Mouse (Mus musculus): ENCODE results near the gene Snrnp70. TPM values are rescaled to one million over a fixed set of nuclear protein-coding genes. Genes with fewer than 3 reads are reported as not detected.

Snrnp70 gene
- polyA plus RNA-seq, 1 experiment from 2014 or later: 81.3 TPM

- H3K9me3 ChIP-seq (ENCODE audit: control insufficient read depth): no peaks in the 10 kb centered on the region
- peak; percentile 20; the same call in 1 of the 2 replicates for ATAC-seq
- peak within 1 kb of the TSS; percentile 58 for H3K4me3 ChIP-seq (ENCODE audit: low read depth, low read length)
- TF ChIP-seq CTCF (IDR thresholded peaks at IDR 0.05; ENCODE audit: low read depth): no peak
- no peak within 1 kb of the TSS for H3K27ac ChIP-seq (ENCODE audit: low read depth, low read length)
- peaks cover 73% of the 10 kb centered on the region for H3K27me3 ChIP-seq (replicated peaks; ENCODE audit: control insufficient read depth, insufficient read depth, low read length)
- H3K9ac ChIP-seq (ENCODE audit: low read depth, low read length): peak within 1 kb of the TSS; percentile 34
- H3K36me3 ChIP-seq (ENCODE audit: control insufficient read depth, insufficient read depth): no peaks in the 10 kb centered on the region
- 3% methylated on average over 44 of the region's 45 CpGs for WGBS
- peak within 1 kb of the TSS; percentile 94 for H3K4me2 ChIP-seq (replicated peaks; ENCODE audit: low read depth)
- peaks cover 14% of the 10 kb centered on the region; the same call in 1 of the 2 replicates for H3K4me1 ChIP-seq (replicated peaks; ENCODE audit: control insufficient read depth, insufficient read depth, low read length)
Measured at GRCm38 (mm10) chr7:45413113-45413863, 17.7 kb upstream of the Snrnp70 start, which contains the start of gene Ntf5. TSS of gene Ntf5 (plus strand) at chr7:45413695.

GRCm38 (mm10) chr7:45412421-45412820 is 16.9 kb upstream of the Snrnp70 start:
- no peak for ATAC-seq
- Histone ChIP-seq H3K4me2 (replicated peaks; ENCODE audit: low read depth) (no peak overlapping the region), H3K4me3 (ENCODE audit: low read depth, low read length) (no peak overlapping the region), H3K9ac (ENCODE audit: low read depth, low read length) (no peak overlapping the region), H3K27ac (ENCODE audit: low read depth, low read length) (no peak overlapping the region), H3K4me1 (replicated peaks; ENCODE audit: control insufficient read depth, insufficient read depth, low read length) (peaks cover 14% of the 10 kb centered on the region; the same call in 1 of the 2 replicates), H3K27me3 (replicated peaks; ENCODE audit: control insufficient read depth, insufficient read depth, low read length) (peaks cover 79% of the 10 kb centered on the region), H3K36me3 (ENCODE audit: control insufficient read depth, insufficient read depth) (no peaks in the 10 kb centered on the region), H3K9me3 (ENCODE audit: control insufficient read depth) (no peaks in the 10 kb centered on the region)
- WGBS: 92% methylated on average over 2 of the region's 2 CpGs
- no peak for TF ChIP-seq CTCF (IDR thresholded peaks at IDR 0.05; ENCODE audit: low read depth)

GRCm38 (mm10) chr7:45409497-45410163 is 14.1 kb upstream of the Snrnp70 start:
- Histone ChIP-seq H3K27me3 (replicated peaks; ENCODE audit: control insufficient read depth, insufficient read depth, low read length) (peaks cover 81% of the 10 kb centered on the region), H3K9ac (ENCODE audit: low read depth, low read length) (no peak overlapping the region), H3K4me3 (ENCODE audit: low read depth, low read length) (no peak overlapping the region), H3K4me2 (replicated peaks; ENCODE audit: low read depth) (no peak overlapping the region), H3K36me3 (ENCODE audit: control insufficient read depth, insufficient read depth) (no peaks in the 10 kb centered on the region), H3K9me3 (ENCODE audit: control insufficient read depth) (no peaks in the 10 kb centered on the region), H3K27ac (ENCODE audit: low read depth, low read length) (no peak overlapping the region), H3K4me1 (replicated peaks; ENCODE audit: control insufficient read depth, insufficient read depth, low read length) (peaks cover 12% of the 10 kb centered on the region; the same call in 1 of the 2 replicates)
- no peak for TF ChIP-seq CTCF (IDR thresholded peaks at IDR 0.05; ENCODE audit: low read depth)
- ATAC-seq: no peak
- WGBS: 88% methylated on average over 8 of the region's 8 CpGs

- TF ChIP-seq CTCF (IDR thresholded peaks at IDR 0.05; ENCODE audit: low read depth): no peak
- Histone ChIP-seq H3K36me3 (ENCODE audit: control insufficient read depth, insufficient read depth) (no peaks in the 10 kb centered on the region), H3K4me3 (ENCODE audit: low read depth, low read length) (no peak overlapping the region), H3K9me3 (ENCODE audit: control insufficient read depth) (no peaks in the 10 kb centered on the region), H3K4me2 (replicated peaks; ENCODE audit: low read depth) (no peak overlapping the region), H3K27ac (ENCODE audit: low read depth, low read length) (no peak overlapping the region), H3K9ac (ENCODE audit: low read depth, low read length) (no peak overlapping the region), H3K4me1 (replicated peaks; ENCODE audit: control insufficient read depth, insufficient read depth, low read length) (0 out of 2 replicates have a peak, but pooled peaks cover 6% of the 10 kb centered on the region), H3K27me3 (replicated peaks; ENCODE audit: control insufficient read depth, insufficient read depth, low read length) (peaks cover 74% of the 10 kb centered on the region)
- ATAC-seq: no peak
- WGBS: 88% methylated on average over 17 of the region's 17 CpGs
Measured at GRCm38 (mm10) chr7:45408949-45409348, 13.4 kb upstream of the Snrnp70 start.

GRCm38 (mm10) chr7:45408351-45408750 is 12.8 kb upstream of the Snrnp70 start:
- Histone ChIP-seq H3K4me2 (replicated peaks; ENCODE audit: low read depth) (no peak overlapping the region), H3K27me3 (replicated peaks; ENCODE audit: control insufficient read depth, insufficient read depth, low read length) (peaks cover 68% of the 10 kb centered on the region), H3K36me3 (ENCODE audit: control insufficient read depth, insufficient read depth) (no peaks in the 10 kb centered on the region), H3K27ac (ENCODE audit: low read depth, low read length) (no peak overlapping the region), H3K9me3 (ENCODE audit: control insufficient read depth) (no peaks in the 10 kb centered on the region), H3K4me3 (ENCODE audit: low read depth, low read length) (no peak overlapping the region), H3K9ac (ENCODE audit: low read depth, low read length) (no peak overlapping the region), H3K4me1 (replicated peaks; ENCODE audit: control insufficient read depth, insufficient read depth, low read length) (0 out of 2 replicates have a peak, but pooled peaks cover under 1% of the 10 kb centered on the region)
- no peak for ATAC-seq
- 64% methylated on average over 7 of the region's 7 CpGs for WGBS
- TF ChIP-seq CTCF (IDR thresholded peaks at IDR 0.05; ENCODE audit: low read depth): no peak

- Histone ChIP-seq H3K4me3 (ENCODE audit: low read depth, low read length) (no peak overlapping the region), H3K36me3 (ENCODE audit: control insufficient read depth, insufficient read depth) (no peaks in the 10 kb centered on the region), H3K27me3 (replicated peaks; ENCODE audit: control insufficient read depth, insufficient read depth, low read length) (peaks cover 66% of the 10 kb centered on the region), H3K4me2 (replicated peaks; ENCODE audit: low read depth) (no peak overlapping the region), H3K9me3 (ENCODE audit: control insufficient read depth) (no peaks in the 10 kb centered on the region), H3K27ac (ENCODE audit: low read depth, low read length) (no peak overlapping the region), H3K9ac (ENCODE audit: low read depth, low read length) (no peak overlapping the region), H3K4me1 (replicated peaks; ENCODE audit: control insufficient read depth, insufficient read depth, low read length) (no peaks in the 10 kb centered on the region)
- no peak for ATAC-seq
- no peak for TF ChIP-seq CTCF (IDR thresholded peaks at IDR 0.05; ENCODE audit: low read depth)
- 75% methylated on average over 10 of the region's 10 CpGs for WGBS
Measured at GRCm38 (mm10) chr7:45407836-45408235, 12.3 kb upstream of the Snrnp70 start.
